Comparison of ENCODE assay signal across 16 mouse cellular contexts in the genomic region with DNA sequence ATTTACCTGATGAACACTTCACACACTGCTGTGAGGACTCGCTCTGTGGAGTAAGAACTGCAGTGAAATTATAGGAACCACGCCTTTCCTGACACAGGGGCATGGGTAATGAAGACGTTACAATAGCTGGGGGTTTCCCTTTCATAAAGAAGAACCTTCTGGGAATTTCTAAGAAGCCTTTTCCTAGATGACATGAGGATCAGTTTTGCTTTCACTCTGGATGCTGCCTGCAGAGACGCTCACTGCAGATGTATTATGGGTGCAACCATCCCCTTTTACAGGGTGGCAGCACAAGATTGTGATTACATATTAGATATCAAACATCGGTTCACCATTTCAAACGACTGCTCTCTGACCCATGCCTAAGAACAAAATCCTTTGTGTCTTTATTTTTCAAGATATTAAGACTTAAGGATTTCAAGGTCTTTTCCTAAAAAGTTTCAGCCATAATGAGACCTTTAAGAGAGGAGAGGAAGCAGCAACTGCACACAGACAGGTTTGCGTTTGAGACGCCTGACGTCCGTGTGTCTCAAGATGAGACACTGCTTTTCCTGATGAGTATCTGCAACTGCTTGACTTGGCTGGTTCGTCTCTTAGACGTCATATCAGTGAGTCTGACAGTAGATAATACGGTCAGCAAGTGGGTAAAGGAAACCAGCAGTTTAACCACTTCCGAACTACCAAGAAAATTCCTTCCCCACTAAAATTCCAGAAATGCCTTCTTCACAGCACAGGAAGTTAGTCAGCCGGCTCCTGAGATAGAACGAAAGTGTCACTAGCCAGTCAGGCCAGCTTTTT. TPM values are rescaled to one million over a fixed set of nuclear protein-coding genes. Genes with fewer than 3 reads are reported as not detected.
DNase-seq lines count a peak whose midpoint lies in the region; ATAC-seq and TF ChIP-seq lines count a peak whose summit lies in the region.
"Had no signal": no experiment of that assay in that cellular context is flagged by ENCODE, and none has a peak within 500 bp of the region (broad histone marks: within the 10 kb centered on the region; RNA-seq: fewer than 3 reads in every experiment).

No protein-coding gene starts in this region.

- TF ChIP-seq CTCF in midbrain, postnatal 0 days (IDR thresholded peaks at IDR 0.05), result no peak

- H3K9ac ChIP-seq in midbrain, embryonic 11.5 days (ENCODE audit: low read length), result no peak overlapping the region
- no peak overlapping the region for H3K9ac ChIP-seq in midbrain, postnatal 0 days (replicated peaks; ENCODE audit: low read length, poor library complexity, severe bottlenecking)
- no peak overlapping the region for H3K9ac ChIP-seq in liver, embryonic 12.5 days
- H3K9ac ChIP-seq: neural tube, embryonic 15.5 days had no signal

- no peak for DNase-seq in heart, embryonic 10.5 days (ENCODE audit: low spot score)
- DNase-seq in heart, adult 8-10 months (ENCODE audit: low spot score), result no peak
- DNase-seq in midbrain, embryonic 11.5 days (ENCODE audit: low spot score, missing footprints), result peak; percentile 77
- no peak for DNase-seq in midbrain, postnatal 0 days (ENCODE audit: low spot score)
- DNase-seq in limb, embryonic 10.5 days (ENCODE audit: low spot score), result no peak
- no peak for DNase-seq in kidney, postnatal 25 days
- no peak for DNase-seq in urinary bladder, postnatal 10 days (ENCODE audit: low spot score)
- DNase-seq: adrenal gland, adult 8-10 months; cerebellum, adult 8-10 months; embryo, embryonic 11 days; kidney, adult 9 months; retina, postnatal 1 day; thymus, postnatal 4 days had no signal

- H3K4me1 ChIP-seq in heart, embryonic 10.5 days, result peaks cover 20% of the 10 kb centered on the region
- H3K4me1 ChIP-seq in midbrain, embryonic 11.5 days (ENCODE audit: control insufficient read depth, insufficient read depth, low read length), result no peaks in the 10 kb centered on the region
- no peaks in the 10 kb centered on the region for H3K4me1 ChIP-seq in midbrain, postnatal 0 days (ENCODE audit: insufficient read depth, low read length)
- peaks cover 25% of the 10 kb centered on the region for H3K4me1 ChIP-seq in liver, embryonic 12.5 days
- H3K4me1 ChIP-seq in limb, embryonic 10.5 days, result peaks cover 6% of the 10 kb centered on the region

- WGBS in heart, embryonic 10.5 days, result 30% methylated on average over 16 of the region's 16 CpGs
- 79% methylated on average over 16 of the region's 16 CpGs for WGBS in midbrain, embryonic 11.5 days
- WGBS in midbrain, postnatal 0 days, result 83% methylated on average over 16 of the region's 16 CpGs
- WGBS in liver, embryonic 12.5 days (ENCODE audit: insufficient replicate concordance), result 16% methylated on average over 16 of the region's 16 CpGs
- 73% methylated on average over 16 of the region's 16 CpGs for WGBS in limb, embryonic 10.5 days

- H3K36me3 ChIP-seq in heart, embryonic 10.5 days, result no peaks in the 10 kb centered on the region
- H3K36me3 ChIP-seq in midbrain, embryonic 11.5 days (ENCODE audit: control insufficient read depth, insufficient read depth, low read length), result no peaks in the 10 kb centered on the region
- no peaks in the 10 kb centered on the region for H3K36me3 ChIP-seq in midbrain, postnatal 0 days (ENCODE audit: insufficient read depth, low read length)
- H3K36me3 ChIP-seq in liver, embryonic 12.5 days, result no peaks in the 10 kb centered on the region
- no peaks in the 10 kb centered on the region for H3K36me3 ChIP-seq in limb, embryonic 10.5 days
- H3K36me3 ChIP-seq: neural tube, embryonic 15.5 days had no signal

- no peak overlapping the region for H3K4me2 ChIP-seq in midbrain, embryonic 11.5 days
- H3K4me2 ChIP-seq in midbrain, postnatal 0 days (ENCODE audit: low read depth, low read length, poor library complexity, severe bottlenecking), result no peak overlapping the region
- H3K4me2 ChIP-seq in liver, embryonic 12.5 days, result peak overlapping the region; percentile 48
- H3K4me2 ChIP-seq: neural tube, embryonic 15.5 days had no signal

- peak overlapping the region; percentile 22 for H3K4me3 ChIP-seq in heart, embryonic 10.5 days
- no peak overlapping the region for H3K4me3 ChIP-seq in midbrain, embryonic 11.5 days (ENCODE audit: low read depth, low read length)
- no peak overlapping the region for H3K4me3 ChIP-seq in midbrain, postnatal 0 days (ENCODE audit: low read depth, low read length)
- peak overlapping the region; percentile 23; the same call in 1 of the 2 replicates for H3K4me3 ChIP-seq in liver, embryonic 12.5 days
- no peak overlapping the region for H3K4me3 ChIP-seq in limb, embryonic 10.5 days
- H3K4me3 ChIP-seq: neural tube, embryonic 15.5 days had no signal

- no peak for ATAC-seq in midbrain, embryonic 11.5 days (ENCODE audit: low FRiP score)
- no peak for ATAC-seq in midbrain, postnatal 0 days (ENCODE audit: low FRiP score)
- no peak for ATAC-seq in liver, embryonic 12.5 days

- no peaks in the 10 kb centered on the region for H3K27me3 ChIP-seq in heart, embryonic 10.5 days (ENCODE audit: insufficient read depth, poor library complexity, severe bottlenecking)
- no peaks in the 10 kb centered on the region for H3K27me3 ChIP-seq in midbrain, embryonic 11.5 days (ENCODE audit: control insufficient read depth, insufficient read depth, low read length)
- no peaks in the 10 kb centered on the region for H3K27me3 ChIP-seq in midbrain, postnatal 0 days (ENCODE audit: insufficient read depth, low read length)
- no peaks in the 10 kb centered on the region for H3K27me3 ChIP-seq in liver, embryonic 12.5 days (replicated peaks)
- H3K27me3 ChIP-seq in limb, embryonic 10.5 days (ENCODE audit: low read depth, poor library complexity, severe bottlenecking), result no peaks in the 10 kb centered on the region
- H3K27me3 ChIP-seq: neural tube, embryonic 15.5 days had no signal

- H3K9me3 ChIP-seq in heart, embryonic 10.5 days, result no peaks in the 10 kb centered on the region
- no peaks in the 10 kb centered on the region for H3K9me3 ChIP-seq in midbrain, embryonic 11.5 days (ENCODE audit: control insufficient read depth, low read length)
- no peaks in the 10 kb centered on the region for H3K9me3 ChIP-seq in midbrain, postnatal 0 days (ENCODE audit: low read length)
- no peaks in the 10 kb centered on the region for H3K9me3 ChIP-seq in liver, embryonic 12.5 days (replicated peaks)
- no peaks in the 10 kb centered on the region for H3K9me3 ChIP-seq in limb, embryonic 10.5 days (replicated peaks)
- H3K9me3 ChIP-seq: neural tube, embryonic 15.5 days had no signal

- H3K27ac ChIP-seq in heart, embryonic 10.5 days, result 0 out of 2 replicates have a peak overlapping the region, but pooled peaks have one; percentile 1
- H3K27ac ChIP-seq in midbrain, embryonic 11.5 days (ENCODE audit: low read depth, low read length), result no peak overlapping the region
- H3K27ac ChIP-seq in midbrain, postnatal 0 days (ENCODE audit: low read depth, low read length), result no peak overlapping the region
- H3K27ac ChIP-seq in liver, embryonic 12.5 days, result no peak overlapping the region
- H3K27ac ChIP-seq in limb, embryonic 10.5 days, result no peak overlapping the region
- H3K27ac ChIP-seq: macrophage; neural tube, embryonic 15.5 days had no signal

RNA-seq across cellular contexts. Expression of gene Mtap, which starts 13.3 kb away (rescaled TPM):
- polyA plus RNA-seq in heart, embryonic 10.5 days (2016; fragmentation: Nextera tagmentation; extraction: Ambion mirVana), result 80.2 and 95.0 TPM in 2 replicates
- 10 to 100 TPM; 19.9 to 23.2 (median 22.0) TPM for total RNA-seq in heart, adult 8-10 months (2022)
- polyA plus RNA-seq in midbrain, embryonic 11.5 days (2014; fragmentation: Nextera tagmentation; extraction: Ambion mirVana), result 91.1 and 96.1 TPM in 2 replicates
- total RNA-seq in midbrain, postnatal 0 days (2014; rRNA removed), result 7.6 and 8.6 TPM in 2 replicates
- polyA plus RNA-seq in midbrain, postnatal 0 days (2015; fragmentation: Nextera tagmentation; extraction: Ambion mirVana), result 15.1 and 16.3 TPM in 2 replicates
- polyA plus RNA-seq in liver, embryonic 12.5 days (2016; fragmentation: Nextera tagmentation; extraction: Ambion mirVana), result 45.7 and 51.2 TPM in 2 replicates
- polyA plus RNA-seq in limb, embryonic 10.5 days (2016; fragmentation: Nextera tagmentation; extraction: Ambion mirVana), result 117 and 141 TPM in 2 replicates

Comparison
In these comparisons a context has a peak if more than half of its experiments do, and no peak if none do; other contexts are left out.
1. H3K4me3 ChIP-seq: peak in heart, embryonic 10.5 days (single experiment) and liver, embryonic 12.5 days (single experiment); none in midbrain, embryonic 11.5 days (single experiment), midbrain, postnatal 0 days (single experiment) and limb, embryonic 10.5 days (single experiment).